Mouse (Mus musculus) heart, postnatal 14 days (tissue): ENCODE data around the gene BC048679. TPM values are rescaled to one million over a fixed set of nuclear protein-coding genes. Genes with fewer than 3 reads are reported as not detected.
A peak's percentile ranks its signal among the peaks of the same experiment; 100 is the strongest.
"Not testable (repeated sequence)": the region's sequence is repeated elsewhere in the genome, so short reads cannot be mapped to it uniquely, and the experiment has no call there.

Experiments used
- DNase-seq, 2 experiments: peaks; one replicate each; pipeline ENCODE4 v3.0.0; 2021 to 2022
- intact Hi-C: fragments of 180-260 bp; cut with DNase I; formaldehyde crosslinking; loops from one replicate; pipeline ENCODE4 v1.15.1; 2025
- total RNA-seq, 2 experiments: library from RNA; stranded (reverse); gene quantifications; 2 replicates each; pipeline ENCODE4 v1.2.3; 2021

The BC048679 gene
- total RNA-seq, 2 experiments from 2014 or later = not detected

DNA sequence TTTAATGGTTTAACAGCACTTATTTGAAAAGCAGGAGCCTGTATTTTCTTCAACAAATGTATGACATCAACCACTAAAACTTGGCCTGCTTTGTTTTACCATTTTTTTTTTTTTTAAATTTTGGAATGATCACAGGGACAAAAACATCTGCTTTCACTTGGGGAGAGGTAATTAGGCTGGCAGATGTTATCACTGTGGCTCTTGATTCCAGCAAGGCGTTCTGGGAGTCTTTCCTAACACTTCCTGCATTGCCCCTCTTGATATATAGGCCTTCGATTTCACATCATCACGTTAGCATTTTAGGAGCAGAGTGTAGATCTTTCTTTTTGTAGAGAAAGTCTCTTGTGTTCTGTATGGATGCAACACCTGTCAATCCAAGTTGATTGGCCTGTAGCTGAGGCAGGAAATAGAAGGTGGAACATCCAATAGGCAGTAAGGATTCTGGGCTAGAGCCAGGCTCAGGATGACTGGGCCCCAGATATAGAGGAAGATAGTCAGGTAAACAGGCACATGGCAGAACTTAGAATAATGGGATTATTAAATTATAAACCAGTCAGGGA, 18.5 kb downstream of the BC048679 start:
- no peak for DNase-seq
- intact Hi-C loops = loop anchor here (10.0 kb wide), 1 partner anchor 265 kb away; no protein-coding TSS in a partner anchor

DNA sequence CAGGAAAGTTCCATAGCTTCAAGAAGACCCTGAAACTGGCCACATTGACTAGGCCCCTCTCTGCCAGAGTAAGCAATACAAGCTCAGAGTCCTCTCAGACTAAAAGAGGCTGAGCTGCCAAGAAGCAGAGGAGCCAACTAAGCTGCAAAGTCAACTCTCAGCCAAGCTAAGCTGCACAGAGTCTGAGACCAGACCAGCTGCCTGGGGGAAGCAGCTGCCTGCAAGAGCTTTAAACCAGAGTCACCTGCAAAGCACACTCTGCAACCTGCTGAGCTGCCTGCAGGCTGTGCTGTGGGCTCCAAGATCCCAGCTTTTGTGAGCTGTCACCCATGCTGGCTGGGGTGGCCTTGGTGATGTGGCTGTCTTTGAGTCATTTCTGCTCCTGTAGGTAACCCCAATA, 19.8 kb downstream of the BC048679 start:
- not testable (repeated sequence) for DNase-seq
- intact Hi-C loops = loop anchor here (10.0 kb wide), 1 partner anchor 267 kb away; no protein-coding TSS in a partner anchor

DNA sequence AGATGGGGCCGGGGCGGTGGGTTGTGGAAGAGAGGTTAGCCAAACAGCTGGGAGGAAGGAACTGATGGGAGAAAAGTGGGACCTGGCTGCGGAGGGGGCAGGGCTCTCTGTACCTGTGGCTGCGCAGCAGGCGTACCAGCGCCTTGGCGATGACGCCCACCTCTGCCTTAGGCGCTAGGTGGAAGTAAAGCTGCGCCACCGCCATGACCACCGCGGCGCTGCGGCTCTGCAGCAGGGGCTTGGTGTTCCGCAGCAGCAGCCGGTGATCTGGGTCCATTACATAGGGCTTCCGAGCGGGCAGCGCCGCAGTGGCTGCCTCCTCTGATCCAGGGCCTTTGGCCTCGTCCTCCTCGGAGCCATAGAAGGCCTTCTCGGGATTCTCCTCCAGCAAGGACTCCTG, 21.2 kb downstream of the BC048679 start:
- intact Hi-C loops = loop anchor here (10.0 kb wide), 1 partner anchor 268 kb away; no protein-coding TSS in a partner anchor
- DNase-seq = no peak

DNA sequence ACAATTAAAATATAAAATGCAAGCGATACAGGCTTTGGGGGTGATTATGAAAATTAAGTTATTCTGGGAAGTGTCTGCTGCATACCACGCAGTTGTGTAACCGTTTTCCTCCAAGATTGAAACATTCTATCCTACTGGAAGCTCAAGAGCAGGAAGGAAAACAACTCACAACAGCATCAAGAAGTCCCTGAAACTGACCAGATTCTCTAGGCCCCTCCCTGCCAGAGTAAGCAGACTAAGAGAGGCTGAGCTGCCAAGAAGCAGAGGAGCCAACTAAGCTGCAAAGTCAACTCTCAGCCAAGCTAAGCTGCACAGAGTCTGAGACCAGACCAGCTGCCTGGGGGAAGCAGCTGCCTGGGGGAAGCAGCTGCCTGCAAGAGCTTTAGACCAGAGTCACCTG, 22.9 kb downstream of the BC048679 start:
- intact Hi-C loops = loop anchor here (10.0 kb wide), 1 partner anchor 270 kb away; no protein-coding TSS in a partner anchor
- no peak for DNase-seq

DNA sequence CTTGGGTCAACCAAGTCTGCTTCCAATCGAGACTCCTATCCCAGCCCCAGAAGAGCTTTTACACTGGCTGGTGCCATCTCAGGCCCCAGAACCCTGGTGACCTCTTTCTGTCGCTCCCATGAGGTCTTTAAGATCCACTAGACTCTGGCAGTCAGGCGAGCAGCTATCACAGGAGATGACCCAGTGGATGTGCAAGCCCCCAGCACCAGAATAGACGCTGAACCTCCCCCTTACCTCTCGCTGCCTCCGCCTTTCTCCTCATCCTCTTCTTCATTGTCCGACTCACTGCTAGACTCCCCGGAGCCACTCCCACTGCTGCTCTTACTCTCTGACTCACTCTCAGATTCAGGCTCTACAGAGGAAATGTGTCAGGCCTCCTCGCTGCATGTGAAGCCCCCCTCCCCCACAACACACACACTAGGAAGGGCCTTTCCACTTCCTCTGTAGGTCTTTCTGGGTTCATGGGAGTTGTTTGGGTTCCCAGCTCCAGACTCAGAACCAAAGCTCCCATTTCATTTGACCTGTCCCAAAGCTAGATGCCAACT, 33.1 kb downstream of the BC048679 start:
- intact Hi-C loops = no loop called here

DNA sequence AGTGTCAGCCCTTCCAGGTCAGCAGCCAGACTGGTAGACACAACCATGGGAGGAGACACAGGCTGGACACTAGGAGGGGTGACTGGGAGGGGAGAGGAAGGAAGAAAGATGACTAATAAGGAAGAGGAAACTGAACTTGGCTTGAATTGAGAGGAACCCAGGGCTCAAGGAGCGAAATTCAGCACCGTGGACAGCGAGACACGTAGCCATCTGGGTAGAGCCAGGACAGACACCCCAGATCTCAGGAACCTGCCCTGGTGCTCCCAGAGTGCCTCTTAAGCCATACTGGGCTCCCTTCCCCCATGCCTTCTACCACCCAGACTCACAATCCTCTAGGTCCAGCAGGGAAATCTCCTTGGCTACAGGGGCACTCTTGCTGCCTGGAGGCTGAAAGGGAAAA, 34.0 kb downstream of the BC048679 start:
- peak; percentile 13 to 21 for DNase-seq
- intact Hi-C loops = no loop called here

More for the DNA sequence above, 33.1 kb downstream of the BC048679 start:
- DNase-seq = no peak

DNA sequence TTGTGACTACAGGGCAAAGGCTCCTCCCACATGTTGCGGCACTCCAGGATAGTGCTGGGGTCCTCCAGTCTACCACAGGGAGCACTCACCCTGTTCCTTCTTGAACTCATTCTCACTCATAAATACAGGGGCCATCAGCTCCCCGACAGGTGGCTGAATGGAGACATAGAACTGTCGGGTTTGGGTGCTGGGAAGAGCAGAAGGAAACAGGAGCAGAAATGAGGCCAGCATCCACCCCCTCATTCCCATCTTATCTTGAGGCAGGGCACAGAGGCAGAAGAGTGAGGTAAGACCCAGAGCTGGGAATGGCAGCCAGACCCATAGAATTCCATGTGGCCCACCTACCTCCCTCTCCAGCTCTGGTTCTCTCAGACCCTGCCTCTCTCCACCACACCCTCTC, 35.3 kb downstream of the BC048679 start:
- DNase-seq = no peak
- intact Hi-C loops = no loop called here

DNA sequence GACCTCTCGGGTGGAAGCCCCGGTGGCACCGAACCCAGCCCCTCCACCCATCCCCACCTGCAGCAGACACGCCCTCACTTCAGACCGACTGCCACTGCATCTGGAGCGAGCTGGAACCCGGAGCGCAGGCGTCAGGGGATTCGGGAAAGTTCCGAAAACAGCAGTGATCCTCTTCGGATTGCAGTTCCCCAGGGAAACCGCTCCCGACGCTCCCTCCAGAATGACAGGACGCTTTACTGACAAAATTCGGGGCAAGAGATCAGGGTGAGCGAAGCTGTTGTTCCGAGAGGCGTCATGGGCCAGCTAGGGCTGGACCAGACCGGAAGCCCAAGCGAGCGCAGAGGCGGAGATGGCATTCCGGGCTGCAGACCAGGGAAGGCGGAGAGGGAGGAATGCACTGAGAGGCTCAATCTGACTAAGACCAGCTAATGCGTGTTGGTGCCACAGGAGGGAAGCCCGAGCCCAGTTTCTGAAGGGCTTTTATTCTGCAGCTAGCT, 42.9 kb downstream of the BC048679 start, which contains the start of gene Cpeb1:
Cpeb1 (minus strand) TSS at position 311 of the 497 bp plus-strand sequence.
- intact Hi-C loops = loop anchor here (10.0 kb wide), 2 partner anchors 130 to 290 kb away; no protein-coding TSS in a partner anchor

DNA sequence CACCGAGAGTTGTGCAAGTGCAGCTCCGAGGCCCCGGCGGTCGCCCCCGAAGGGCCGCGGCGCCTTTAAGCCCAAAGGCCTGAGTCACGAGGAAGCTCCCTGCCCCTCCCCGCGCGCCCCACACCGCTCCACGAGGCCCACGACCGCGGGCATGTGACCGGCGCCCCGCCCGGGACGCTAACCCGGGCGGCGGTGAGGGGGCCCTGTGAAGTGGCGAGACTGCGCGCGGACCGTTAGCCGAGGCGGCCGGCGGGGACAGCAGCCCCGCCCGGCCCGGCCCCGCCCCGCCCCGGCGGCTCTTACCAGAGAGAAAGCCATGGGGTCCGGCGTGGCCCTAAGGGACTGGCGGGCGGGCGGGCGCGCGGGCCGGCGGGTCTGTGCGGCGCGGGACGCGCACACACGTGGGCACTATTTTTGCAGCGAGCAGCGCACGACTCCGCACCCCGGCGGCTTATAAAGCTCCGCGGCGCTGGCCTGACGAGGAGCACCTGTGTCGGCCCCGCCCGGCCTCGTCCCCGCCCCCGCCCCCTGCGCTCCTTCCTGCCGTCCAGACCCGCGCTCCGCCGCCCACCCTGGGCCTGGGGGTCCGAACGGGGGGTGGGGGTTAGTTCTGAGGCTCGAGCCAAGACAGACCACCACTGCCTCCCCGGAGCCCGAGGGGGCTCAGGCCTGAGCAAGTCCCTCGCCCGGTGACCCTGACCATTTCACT, 43.6 kb downstream of the BC048679 start:
- DNase-seq = peak; percentile 48 to 58
- intact Hi-C loops = loop anchor here (10.0 kb wide), 2 partner anchors 130 to 290 kb away; no protein-coding TSS in a partner anchor

More for the DNA sequence above, 42.9 kb downstream of the BC048679 start, which contains the start of gene Cpeb1:
- peak; percentile 54 to 75 for DNase-seq

DNA sequence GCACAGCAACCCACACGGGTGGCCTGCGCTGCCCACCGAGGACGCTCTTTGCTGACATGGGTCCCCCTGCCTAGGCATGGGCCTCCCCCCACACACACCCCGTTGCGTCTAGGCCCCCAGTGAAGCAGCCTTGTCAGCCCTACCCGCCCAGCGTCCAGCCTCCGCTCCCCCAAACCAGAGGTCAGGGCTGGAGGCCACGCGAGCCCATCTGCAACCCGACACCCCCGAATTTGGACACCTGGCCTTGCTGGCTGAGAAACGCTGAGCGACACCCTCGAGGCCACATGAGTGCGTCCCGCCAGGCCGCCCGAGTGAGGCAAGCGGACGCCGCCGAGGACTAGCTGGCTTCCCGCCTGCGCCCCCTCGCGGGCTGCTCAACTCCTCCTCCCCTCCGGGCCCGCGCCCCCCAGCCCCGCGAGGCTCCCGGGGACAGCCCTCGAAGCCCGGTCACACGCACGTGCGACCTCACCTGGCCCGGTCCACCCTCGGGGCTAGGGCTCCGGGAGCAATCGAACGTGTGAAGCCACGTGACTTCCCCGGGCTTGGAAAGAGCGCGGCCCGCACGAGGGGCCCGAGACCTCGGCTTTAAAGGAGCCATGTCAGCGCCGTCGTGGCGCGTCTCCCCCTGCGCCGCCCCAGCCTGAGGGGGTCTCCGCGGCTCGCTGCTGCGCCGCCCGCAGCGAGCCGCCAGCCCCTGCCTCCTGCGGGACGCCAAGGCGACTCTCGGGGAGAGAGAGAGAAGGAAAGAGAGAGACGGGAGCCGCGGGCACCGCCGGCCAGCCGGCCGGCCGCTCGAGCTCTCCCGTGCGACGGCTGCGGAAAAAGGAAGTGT, 44.4 kb downstream of the BC048679 start:
- peak; percentile 14 to 46 for DNase-seq
- intact Hi-C loops = loop anchor here (10.0 kb wide), 2 partner anchors 131 to 289 kb away; no protein-coding TSS in a partner anchor

DNA sequence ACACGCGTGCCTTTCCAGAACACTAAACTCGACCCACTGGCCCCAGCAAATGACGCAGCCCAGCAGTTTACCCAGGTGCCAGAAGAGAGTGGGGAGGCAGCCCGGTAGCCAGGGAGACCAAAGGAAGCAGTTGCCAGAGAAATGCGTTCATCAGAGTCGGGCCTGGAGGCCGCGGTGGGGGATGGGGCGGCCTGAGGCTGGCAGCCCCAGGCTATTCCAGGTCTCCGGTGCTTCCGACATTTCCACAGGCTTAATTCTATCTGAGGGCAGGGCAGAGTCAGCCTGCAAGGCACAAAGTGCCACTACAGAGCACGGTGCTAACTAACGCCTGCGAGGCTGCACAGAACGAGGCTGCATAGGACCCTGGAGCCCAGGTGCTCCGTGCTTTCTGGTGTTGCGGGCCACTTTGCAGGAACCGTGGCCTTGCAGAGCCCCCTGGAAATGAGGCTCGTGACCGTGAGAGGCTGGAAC, 45.1 kb downstream of the BC048679 start:
- DNase-seq = peak; percentile 23 to 36
- intact Hi-C loops = loop anchor here (10.0 kb wide), 2 partner anchors 132 to 288 kb away; no protein-coding TSS in a partner anchor

Other genes with a start within 250 kb of the BC048679 start
- gene Rps17, start 153.0 kb downstream of the BC048679 start, total RNA-seq = 100 to 1,000 TPM; 818 to 856 TPM
- 1 to 10 TPM; 7.0 to 8.4 TPM for gene Cpeb1, start 42.8 kb downstream of the BC048679 start, total RNA-seq
- not detected for gene Ap3b2, start 4.4 kb downstream of the BC048679 start, total RNA-seq
- gene Fsd2, start 68.7 kb upstream of the BC048679 start, total RNA-seq = 100 to 1,000 TPM; 241 to 254 TPM
- 1 to 10 TPM; 8.6 to 9.1 TPM for gene Whamm, start 73.0 kb upstream of the BC048679 start, total RNA-seq
- 10 to 100 TPM; 69.7 to 70.8 TPM for gene Homer2, start 209.2 kb upstream of the BC048679 start, total RNA-seq